Mouse (Mus musculus): ENCODE measurements around the gene Cercam. TPM values are rescaled to one million over a fixed set of nuclear protein-coding genes. Genes with fewer than 3 reads are reported as not detected.

The Cercam gene
- 10 to 100 TPM; 17.7 TPM for total RNA-seq (2021)
- long read RNA-seq, experiment 1, partial matches to known transcripts = 2 of 4 reads
- long read RNA-seq, experiment 1, other reads (novel, unspliced or antisense) = 2 of 4 reads
- long read RNA-seq, experiment 2, partial matches to known transcripts = 2 of 5 reads
- long read RNA-seq, experiment 2, other reads (novel, unspliced or antisense) = 1 of 5 reads

DNA sequence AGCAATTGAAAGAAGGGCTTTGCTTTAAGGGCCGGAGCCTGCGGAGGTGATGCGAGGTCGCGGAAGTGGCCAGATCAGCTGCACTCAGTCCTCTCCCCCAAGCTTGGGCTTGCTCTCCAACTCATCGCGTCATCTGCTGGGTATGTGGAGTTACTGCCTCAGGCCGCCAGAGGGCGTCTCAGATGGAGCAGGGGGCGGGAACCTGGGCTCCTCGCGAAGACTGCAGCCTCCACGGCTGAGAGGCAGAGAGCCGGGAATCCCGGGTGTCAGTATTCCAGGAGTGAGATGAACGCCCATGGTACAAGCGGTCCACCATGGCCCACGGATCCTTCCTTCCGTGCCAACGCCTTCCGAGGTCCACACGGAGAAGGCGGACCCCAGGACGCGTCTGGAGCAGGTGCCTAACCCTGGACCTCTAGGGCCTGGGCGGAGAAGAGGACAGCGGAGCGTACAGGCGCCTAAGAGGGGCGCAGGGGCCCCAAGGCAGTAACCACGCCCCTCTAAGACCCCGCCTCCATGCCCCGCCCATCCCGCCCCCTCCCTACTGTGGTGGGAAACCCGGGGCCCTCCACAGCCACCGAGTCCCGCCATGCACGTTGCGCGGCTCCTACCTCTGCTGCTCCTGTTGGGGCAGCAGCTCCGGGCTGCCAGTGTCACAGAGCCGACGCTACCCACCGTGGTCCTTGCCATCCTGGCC lies at the start of gene Cercam:
Gene Cercam (plus strand): TSS at position 216 of the 697 bp plus-strand sequence.
- peak; percentile 88 for DNase-seq

DNA sequence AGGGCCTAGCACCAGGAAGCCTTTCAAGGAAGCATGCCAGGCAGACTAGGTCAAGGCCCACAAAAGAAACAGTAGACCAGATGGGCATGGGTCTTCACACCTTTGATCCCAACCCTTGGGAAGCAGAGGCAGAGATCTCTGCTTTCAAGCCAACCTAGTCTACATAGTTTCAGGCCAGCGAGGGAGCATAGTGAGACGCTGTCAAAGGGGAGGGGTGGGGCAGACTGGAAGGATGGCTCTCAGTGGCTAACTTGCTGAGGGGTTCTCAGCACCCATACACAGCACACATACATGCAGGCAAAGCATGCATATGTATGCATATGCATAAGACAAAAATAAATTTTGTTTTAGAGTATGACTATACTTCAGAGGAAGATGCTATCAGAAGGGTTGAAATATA lies 49.6 kb upstream of the Cercam start:
- intact Hi-C loops (cut with DNase I; ENCODE audit: low total_unique reads) = loop anchor here (5.0 kb wide), 2 partner anchors 38 to 52 kb away; no protein-coding TSS in a partner anchor
- no peak for DNase-seq

More for the DNA sequence above, at the start of gene Cercam:
- intact Hi-C loops (cut with DNase I; ENCODE audit: low total_unique reads) = no loop called here

GRCm38 (mm10) chr2:29820025-29820817 lies 48.7 kb upstream of the Cercam start, which contains the start of gene Urm1:
TSS of gene Urm1 (plus strand) at chr2:29820075.
- DNase-seq = peak; percentile 60
- intact Hi-C loops (cut with DNase I; ENCODE audit: low total_unique reads) = no loop called here

GRCm38 (mm10) chr2:29826318-29826925 lies 42.5 kb upstream of the Cercam start:
- intact Hi-C loops (cut with DNase I; ENCODE audit: low total_unique reads) = no loop called here
- no peak for DNase-seq

DNA sequence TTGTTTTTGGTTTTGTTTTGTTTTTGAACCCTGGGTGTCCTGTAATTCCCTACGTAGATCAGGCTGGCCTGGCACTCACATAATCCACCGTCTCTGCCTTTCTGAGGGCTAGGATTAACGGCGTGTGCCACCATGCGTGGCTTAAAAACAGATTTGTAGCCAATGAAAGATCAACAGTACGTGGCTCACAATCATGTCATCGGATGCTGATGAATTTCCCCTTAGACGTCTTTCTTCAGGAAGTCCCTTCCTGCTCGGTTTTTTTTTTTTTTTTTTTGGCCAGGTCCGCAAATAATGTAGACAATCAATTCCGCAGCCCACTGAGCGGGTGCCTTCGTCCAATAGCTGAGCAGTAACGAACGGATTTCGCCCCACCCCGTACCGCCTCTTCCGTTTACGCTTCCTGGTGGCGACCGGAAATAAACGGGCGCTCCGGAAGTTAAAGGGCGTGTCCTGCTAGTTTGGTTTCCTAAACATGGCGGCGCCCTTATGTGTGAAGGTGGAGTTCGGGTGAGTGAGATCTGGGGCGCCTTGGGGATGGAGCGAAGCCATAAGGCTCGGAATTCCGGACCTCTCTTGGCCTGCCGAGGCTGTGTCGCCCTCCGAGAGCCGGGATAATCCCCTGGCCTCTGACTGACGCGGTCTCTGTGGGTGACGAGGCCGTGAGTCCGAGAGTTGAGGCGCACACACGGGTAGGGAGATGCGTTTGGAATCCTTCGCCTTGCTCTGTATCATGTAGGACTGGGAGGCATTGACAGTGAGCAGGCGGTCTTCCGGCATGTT lies 41.8 kb upstream of the Cercam start:
- intact Hi-C loops (cut with DNase I; ENCODE audit: low total_unique reads) = no loop called here
- peak; percentile 94 for DNase-seq

GRCm38 (mm10) chr2:29827709-29828024 lies 41.3 kb upstream of the Cercam start:
- DNase-seq = no peak
- intact Hi-C loops (cut with DNase I; ENCODE audit: low total_unique reads) = no loop called here

DNA sequence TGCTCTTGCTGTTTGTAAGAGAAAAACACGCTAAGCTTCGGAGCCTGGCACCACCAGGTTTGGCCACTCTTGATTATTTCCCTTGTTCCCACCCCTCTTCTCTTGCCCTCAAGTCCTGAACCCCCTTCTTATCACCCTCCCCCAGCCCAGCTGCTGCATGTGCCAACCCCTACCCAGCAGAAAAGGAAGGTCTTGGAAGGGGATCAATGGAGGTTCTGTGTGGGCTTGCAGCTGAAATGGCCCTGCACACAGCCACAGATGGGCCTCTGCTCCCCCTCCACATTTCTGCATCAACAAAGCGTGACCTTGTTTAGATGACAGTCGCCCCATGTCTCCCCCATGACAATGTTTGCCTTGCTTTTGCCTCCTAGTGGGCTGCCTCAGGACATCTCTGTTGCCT lies 37.9 kb upstream of the Cercam start:
- intact Hi-C loops (cut with DNase I; ENCODE audit: low total_unique reads) = no loop called here
- no peak for DNase-seq

- no peak for DNase-seq
These were observed 35.2 kb upstream of the Cercam start for GRCm38 (mm10) chr2:29833796-29834195.

GRCm38 (mm10) chr2:29835391-29835899 lies 33.5 kb upstream of the Cercam start:
- DNase-seq = no peak
- intact Hi-C loops (cut with DNase I; ENCODE audit: low total_unique reads) = no loop called here

More at GRCm38 (mm10) chr2:29833796-29834195, 35.2 kb upstream of the Cercam start:
- intact Hi-C loops (cut with DNase I; ENCODE audit: low total_unique reads) = no loop called here

DNA sequence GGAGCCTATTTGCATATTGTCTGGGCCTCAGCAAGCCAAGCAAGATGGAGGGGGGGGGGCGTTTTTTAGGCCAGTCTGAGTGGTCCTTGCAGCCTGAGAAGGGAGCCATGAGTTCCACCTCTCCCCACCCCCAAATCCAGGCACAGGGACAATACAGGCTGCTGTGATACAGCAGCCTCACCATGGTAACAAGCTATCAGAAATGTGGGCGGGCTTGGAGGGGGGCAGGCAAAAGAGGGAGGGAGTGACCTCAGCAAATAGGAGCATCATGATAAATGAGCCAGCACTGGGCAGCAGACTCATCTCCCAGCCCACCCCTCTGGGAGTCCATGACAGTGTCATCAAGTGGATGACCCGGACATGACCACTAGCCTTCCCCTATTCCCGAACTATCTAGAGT lies 29.5 kb upstream of the Cercam start:
- DNase-seq = no peak

DNA sequence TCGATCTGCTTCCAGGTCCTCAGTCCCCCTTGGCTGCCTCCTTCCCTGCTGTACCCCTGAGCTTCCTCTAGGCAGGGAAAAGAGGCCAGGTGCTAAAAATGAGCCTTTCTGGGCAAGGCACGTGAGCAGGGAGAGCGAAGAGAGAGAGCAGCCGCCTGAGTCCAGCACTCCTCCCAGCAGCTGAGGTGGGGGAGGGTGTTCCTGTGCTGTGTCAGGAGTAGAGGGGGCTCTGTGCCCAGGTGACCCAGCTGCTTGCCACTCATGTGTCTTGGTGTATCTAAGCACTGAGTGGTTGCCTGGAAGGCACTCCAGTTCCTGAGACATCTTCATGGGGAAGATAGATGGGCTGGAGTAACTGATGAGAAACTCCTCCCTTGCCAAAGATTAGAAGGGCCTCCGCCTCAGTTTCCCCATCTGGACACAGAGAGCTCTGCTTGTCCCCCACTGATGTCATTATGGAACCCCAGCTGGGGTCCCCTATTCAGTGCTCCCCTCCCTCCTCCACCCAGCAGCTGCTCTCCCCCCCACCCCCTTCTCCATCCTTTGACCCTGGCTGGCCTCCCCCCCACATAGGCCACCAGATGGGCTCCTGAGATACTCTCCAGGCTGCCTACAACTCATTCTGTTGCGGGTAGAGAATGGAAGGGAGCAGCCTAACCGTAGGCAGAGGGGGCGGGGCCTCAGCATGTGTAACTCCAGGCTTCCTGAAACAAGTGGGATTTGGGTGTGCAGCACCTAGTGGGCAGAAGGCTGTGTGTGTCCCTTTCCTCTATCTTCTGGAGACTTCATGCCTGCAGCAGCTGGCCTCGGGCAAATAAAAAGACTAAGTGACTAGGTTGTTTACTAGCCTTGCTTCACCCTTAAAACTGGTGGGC lies 25.5 kb upstream of the Cercam start:
- DNase-seq = no peak
- intact Hi-C loops (cut with DNase I; ENCODE audit: low total_unique reads) = no loop called here

More for the DNA sequence above, 29.5 kb upstream of the Cercam start:
- intact Hi-C loops (cut with DNase I; ENCODE audit: low total_unique reads) = no loop called here

DNA sequence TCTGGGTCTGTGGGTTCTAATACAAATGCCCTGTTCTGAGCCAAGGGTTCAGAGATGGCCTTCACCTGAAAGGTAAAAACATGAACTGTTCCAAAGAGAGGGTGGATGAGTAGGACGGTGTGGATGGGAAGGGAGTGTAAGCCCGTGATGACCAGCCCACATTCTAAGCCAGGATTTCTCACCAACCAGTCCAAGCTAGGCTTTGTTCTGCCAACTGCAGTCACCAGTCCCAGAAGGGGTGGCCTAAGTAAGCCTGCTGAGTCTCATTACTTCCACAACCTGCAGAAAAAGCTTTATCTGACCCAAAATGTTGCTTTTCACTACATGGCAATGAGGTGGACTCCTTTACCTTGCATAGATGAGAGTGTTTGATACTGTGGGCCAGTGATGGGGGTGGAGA lies 24.8 kb upstream of the Cercam start:
- intact Hi-C loops (cut with DNase I; ENCODE audit: low total_unique reads) = no loop called here
- DNase-seq = no peak

- intact Hi-C loops (cut with DNase I; ENCODE audit: low total_unique reads) = no loop called here
- no peak for DNase-seq
These were observed 24.3 kb upstream of the Cercam start for GRCm38 (mm10) chr2:29844661-29845060.

DNA sequence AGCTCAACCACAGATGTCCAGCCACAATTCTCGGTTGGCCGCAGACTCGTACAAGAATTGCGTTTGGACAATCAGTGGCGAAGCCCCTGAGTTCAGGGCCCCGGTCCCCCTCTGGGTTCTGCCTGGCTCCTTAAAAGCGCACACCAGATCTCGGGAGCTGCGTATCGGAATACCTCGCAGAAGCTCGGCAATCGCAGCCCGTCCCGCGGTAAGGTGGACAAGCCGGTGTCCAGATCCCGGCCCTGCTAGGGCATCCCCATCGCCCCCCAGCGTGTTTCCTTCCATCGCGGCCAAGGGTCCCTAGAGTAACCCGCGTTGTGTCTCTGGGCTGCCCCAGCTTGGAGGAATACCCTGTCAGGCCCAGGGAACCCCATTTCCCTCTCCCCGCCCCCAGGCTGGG lies 23.3 kb upstream of the Cercam start:
- intact Hi-C loops (cut with DNase I; ENCODE audit: low total_unique reads) = no loop called here
- no peak for DNase-seq

- no peak for DNase-seq
- intact Hi-C loops (cut with DNase I; ENCODE audit: low total_unique reads) = no loop called here
These were observed 22.7 kb upstream of the Cercam start for GRCm38 (mm10) chr2:29846061-29846853.

GRCm38 (mm10) chr2:29846911-29847310 lies 22.1 kb upstream of the Cercam start:
- intact Hi-C loops (cut with DNase I; ENCODE audit: low total_unique reads) = no loop called here
- DNase-seq = no peak

DNA sequence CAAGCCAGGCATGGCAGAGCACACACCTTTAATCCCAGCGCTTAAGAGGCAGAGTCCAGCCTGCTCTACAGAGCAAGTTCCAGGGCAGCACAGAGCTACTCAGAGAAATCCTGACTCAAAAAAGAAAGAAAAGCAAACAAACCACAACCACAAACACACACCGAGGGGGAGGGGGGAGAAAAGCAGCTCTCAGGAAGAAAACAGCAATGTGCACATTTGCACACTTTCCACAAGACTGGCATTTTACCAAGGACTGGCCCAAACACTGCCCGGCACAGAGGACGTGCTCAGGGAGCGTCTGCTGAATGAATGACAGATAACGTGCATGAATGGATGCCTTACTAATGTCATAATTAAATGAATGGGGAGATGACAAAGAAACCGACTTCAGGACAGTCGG lies 19.9 kb upstream of the Cercam start:
- intact Hi-C loops (cut with DNase I; ENCODE audit: low total_unique reads) = no loop called here
- DNase-seq = no peak

Measured in gastrocnemius, postnatal 14 days (tissue).